Mouse (Mus musculus) cerebellum, adult 11 months (tissue): ENCODE results near the gene Ankrd44.
A peak's percentile ranks its signal among the peaks of the same experiment; 100 is the strongest.

Source experiments
- DNase-seq: peaks from one replicate; pipeline ENCODE4 v3.0.0; 2022

Gene Ankrd44

GRCm38 (mm10) chr1:54842765-54843461 is 83.3 kb downstream of the Ankrd44 start:
- no peak for DNase-seq

DNA sequence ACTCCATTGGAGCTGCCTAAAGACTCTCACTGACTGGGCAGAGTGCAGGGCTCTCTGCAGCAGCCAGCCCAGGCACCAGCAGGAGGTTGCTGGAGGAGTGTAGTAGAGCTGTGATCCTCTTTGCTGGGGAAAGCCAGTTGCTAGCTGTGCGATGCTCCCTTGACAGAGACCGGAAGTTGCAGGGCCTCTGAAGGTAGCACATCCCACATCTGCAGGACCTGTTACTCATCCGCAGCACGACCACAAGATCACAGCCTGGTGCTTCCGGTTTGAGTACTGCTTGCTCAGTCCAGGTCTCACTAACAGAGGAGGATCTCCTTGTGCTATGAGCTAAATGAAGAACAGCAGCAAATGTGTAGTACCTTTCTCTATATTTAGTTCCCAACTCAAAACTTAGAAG is 84.4 kb downstream of the Ankrd44 start:
- no peak for DNase-seq

DNA sequence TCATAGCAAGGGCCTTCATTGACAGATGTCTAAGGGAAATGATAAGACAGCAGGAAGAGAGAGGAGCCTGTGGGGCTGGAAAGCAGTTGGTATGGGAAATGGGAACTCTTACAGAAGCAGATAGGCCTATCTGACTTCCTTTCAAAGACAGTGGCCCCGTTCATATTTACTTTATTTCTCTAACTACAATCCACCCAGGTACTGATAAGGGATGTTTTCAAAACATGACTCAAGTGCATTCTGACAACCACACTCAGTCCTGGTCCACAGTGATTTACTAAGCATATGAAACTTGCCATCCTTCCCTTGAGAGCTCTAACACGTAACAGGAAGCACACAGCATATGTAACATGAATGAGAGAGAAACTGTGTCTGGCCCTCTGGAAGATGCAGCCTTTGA is 86.1 kb downstream of the Ankrd44 start:
- DNase-seq: no peak

DNA sequence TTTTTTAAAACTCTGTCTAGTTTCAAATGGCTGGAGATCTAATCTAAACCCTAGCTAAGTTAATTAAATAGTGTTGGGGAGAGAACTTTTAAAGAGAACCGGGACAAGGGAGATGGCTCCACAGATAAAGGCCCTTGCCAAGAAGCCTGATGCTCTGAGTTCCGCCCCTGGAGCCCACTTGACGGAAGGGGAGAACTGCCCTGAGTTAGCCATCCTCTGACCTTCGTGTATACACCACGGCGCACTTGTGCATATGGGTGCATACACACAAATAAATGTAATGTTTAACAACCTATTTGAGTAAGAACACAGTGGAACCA is 87.7 kb downstream of the Ankrd44 start:
- no peak for DNase-seq

DNA sequence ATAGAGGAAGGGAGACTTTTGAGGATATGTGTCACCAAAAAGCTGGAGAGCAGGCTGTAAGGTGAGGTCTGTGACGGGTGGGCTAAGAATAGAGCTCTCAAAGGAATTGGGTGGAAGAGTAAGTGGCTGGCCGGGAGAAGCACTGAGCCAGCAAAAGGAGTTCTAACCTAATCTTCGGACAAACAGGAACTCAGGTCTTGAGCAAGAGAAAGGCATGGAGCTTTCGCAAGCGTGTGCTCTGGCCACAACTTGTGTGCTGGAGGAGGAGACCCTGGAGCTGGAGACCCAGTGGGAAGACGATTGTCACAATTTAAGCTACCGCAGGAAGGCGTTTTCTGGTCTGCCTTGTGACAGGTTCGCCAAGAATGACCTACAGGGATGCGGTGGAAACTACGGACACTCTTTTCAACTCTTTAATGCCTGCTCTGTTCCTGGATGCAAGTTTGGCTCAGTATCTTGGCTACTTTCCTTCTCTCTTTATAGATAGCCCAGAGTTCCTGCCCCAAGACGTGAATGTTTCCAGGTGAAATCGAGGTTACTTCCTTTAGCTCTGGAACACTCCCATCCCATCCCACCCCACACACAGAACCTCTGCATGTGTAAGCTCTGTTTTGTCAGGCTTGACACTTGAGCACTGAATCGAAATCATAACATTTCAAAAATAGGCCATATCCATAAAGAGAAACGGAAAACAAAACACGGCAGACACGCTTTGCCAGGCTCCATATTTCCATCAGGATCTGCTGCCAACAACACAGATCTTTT is 88.3 kb downstream of the Ankrd44 start:
- DNase-seq: no peak

DNA sequence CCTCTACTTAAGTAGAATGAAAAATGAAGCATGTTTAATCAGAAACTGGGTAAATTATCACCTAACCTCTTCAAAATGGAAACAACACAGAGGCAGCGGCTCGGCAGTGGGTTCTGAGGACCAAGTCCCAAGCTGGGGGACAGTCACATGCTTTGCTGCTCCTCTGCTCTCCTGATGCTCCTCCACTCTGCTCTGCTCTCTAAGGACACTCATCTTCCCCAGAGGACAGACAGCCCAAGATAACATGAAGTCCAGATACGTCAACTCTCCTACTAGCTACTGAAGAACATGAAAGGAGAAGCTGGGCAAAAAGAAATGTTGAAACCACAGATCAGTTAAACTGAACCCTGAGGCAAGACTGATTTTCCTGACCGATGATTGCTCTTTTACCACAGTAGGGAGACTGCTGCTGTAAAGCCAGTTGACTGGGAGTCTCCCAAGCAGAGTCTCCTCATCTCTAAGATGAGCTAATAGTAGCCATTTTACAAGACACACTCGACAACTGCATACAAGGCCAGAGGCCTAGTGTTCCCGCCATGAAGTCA is 90.5 kb downstream of the Ankrd44 start:
- DNase-seq: no peak

GRCm38 (mm10) chr1:54833221-54833620 is 93.0 kb downstream of the Ankrd44 start:
- no peak for DNase-seq

- no peak for DNase-seq
These were observed 93.4 kb downstream of the Ankrd44 start for GRCm38 (mm10) chr1:54832765-54833164.

DNA sequence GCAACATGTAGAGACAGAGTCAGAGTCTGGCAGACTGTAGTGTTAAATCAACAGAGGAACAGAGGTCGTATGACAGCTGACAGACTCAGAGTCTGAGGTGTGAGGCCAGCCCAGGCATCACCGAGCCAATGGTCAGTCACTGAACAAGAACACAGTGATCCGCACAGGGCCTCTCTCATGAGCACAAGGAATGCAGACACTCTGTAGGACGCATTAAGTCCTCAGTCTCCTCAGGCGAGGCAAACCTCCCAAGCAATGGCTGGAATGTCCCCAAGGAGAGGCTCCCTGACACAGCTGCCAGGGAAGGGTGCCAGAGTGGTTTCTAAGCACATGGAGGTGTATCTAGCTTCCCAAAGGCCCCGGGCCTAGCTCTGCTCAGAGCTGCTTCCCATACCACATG is 96.0 kb downstream of the Ankrd44 start:
- no peak for DNase-seq

DNA sequence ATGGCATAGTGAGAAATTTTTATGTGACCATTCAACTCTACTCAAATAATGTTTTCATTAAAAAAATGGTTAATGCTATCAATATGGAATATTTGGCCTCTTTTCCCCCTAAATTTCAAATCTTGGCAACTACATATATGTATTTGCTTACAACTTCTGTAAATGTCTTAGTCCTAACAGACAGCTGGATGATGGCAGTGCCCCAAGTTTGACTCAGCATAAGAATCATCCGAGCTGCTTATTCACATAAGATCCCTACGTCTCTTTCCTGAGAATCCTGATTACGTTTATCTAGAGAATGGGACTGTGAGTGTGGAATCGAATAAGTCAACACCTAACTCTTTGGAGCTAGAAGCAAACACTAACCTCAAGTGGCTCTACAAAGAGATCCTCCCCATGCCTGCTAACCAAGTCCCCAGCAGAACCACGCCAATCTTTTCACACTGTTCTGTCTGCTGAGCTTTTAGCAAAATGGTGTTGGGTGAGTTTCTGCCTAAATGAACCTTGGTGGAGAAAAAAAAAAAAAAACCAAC is 96.4 kb downstream of the Ankrd44 start:
- DNase-seq: no peak

- DNase-seq: no peak
These were observed 98.4 kb downstream of the Ankrd44 start for GRCm38 (mm10) chr1:54827827-54828226.

DNA sequence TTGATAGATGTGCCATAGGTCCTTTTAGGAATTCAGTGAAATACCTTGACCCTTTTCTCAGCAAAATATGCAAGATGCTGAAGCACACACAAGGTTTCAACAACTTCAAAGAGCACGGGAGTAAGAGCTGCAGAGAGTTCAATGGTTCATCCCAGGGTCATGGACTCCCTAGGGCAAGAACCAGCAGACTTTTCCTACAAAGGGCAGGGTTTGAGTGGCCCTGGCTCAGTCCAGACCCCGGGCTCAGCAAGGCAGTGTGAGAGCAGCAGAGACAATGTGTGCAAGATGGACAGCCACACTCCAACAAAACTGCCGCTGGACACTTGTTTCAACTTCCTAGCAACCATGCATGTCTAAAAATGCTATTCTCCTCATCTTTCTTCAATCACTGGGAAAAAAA is 98.8 kb downstream of the Ankrd44 start:
- DNase-seq: no peak

DNA sequence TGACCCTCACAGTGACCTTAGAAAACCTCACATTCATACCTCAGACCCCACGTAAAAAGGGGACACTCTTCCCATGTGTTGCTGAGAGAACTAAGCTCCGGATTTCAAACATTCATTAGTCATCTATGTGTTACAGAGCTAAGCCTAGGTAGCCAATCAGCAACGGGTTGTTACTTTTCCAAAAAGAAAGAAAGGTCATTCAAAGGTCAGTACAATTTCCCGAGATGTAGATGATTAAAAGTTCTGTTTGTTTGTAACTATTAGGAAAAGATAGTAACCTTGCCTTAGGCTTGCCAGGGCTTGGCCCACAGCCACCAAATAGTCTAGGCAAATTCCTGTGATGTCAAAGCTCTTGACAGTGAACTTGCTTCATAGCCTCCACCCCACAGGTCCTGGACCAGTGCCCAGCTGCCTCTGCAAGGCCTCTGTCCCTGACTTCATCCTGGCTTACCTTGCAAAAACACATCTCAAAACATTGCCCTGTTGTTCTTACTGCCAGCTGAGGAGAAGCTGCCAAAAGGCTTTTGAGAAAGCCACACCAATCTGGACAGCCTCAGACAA is 99.7 kb downstream of the Ankrd44 start:
- peak; percentile 4 for DNase-seq

- no peak for DNase-seq
These were observed 100.3 kb downstream of the Ankrd44 start for GRCm38 (mm10) chr1:54825718-54826425.

- no peak for DNase-seq
These were observed 101.9 kb downstream of the Ankrd44 start for GRCm38 (mm10) chr1:54824106-54824808.

- no peak for DNase-seq
These were observed 104.4 kb downstream of the Ankrd44 start for GRCm38 (mm10) chr1:54821797-54822196.

DNA sequence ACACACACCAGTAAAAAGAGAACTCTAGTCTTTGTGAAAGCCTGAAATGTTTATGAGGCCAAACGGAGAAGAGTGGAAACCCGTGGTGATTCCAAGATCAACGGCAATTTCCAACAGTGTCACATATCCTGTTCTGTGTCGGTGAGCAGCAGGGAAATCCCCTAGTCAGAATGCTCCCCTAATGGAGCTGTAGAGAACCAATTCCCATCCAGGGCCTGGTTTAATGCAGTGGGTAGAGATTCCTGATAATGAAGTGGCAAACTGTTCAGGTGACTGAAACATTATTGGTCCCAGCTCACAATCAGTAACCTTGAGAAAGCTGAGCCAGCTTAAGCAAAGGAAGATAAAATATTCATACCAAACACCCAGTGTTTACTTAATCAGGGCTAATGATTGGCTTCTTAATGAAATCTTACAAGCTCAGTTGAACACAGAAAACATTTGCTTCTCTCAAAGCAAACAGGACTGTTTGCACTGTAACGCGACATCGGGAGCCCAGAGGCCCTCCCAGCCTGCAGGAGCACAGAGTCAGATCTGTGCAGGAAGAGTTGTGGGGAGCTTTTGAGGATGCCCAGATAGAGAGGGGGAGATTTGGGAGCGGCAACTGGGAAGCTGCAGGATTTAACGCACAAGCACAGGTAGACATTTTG is 110.9 kb downstream of the Ankrd44 start:
- no peak for DNase-seq

DNA sequence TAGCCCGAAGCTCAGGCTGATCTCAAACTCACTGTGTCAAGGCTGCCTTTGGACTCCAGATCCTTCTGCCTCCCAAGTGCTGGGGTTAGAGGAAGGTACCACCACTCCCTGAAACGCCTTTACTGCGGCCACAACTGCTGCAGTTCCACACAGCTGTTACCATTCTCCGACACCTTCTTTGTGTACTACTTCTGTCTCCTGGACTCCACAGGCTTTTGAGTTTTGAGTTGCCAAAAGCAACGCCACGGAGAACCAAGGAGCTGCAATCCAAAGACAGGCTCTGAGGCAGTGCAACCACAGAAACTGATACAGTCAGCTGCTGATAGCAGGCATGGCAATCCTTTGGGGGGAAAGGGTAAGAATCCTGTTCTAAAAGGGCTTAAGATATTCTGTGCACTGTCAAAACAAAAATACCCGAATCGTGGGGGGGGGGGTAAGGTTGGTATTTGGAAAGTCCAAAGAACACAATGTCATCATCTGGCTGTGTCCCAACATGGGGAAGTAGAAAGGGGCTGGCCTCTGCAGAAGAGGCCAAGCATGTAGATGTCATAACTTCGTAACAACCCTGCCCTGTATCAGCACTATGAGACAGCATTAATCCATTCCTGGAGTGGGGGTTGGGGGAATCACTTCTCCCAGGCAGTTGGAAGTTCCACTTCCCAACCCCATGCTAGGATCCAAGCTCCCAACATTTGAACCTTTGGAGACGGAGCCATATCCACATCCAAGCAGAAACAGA is 116.2 kb downstream of the Ankrd44 start:
- no peak for DNase-seq

GRCm38 (mm10) chr1:54809098-54809490 is 117.1 kb downstream of the Ankrd44 start:
- no peak for DNase-seq

DNA sequence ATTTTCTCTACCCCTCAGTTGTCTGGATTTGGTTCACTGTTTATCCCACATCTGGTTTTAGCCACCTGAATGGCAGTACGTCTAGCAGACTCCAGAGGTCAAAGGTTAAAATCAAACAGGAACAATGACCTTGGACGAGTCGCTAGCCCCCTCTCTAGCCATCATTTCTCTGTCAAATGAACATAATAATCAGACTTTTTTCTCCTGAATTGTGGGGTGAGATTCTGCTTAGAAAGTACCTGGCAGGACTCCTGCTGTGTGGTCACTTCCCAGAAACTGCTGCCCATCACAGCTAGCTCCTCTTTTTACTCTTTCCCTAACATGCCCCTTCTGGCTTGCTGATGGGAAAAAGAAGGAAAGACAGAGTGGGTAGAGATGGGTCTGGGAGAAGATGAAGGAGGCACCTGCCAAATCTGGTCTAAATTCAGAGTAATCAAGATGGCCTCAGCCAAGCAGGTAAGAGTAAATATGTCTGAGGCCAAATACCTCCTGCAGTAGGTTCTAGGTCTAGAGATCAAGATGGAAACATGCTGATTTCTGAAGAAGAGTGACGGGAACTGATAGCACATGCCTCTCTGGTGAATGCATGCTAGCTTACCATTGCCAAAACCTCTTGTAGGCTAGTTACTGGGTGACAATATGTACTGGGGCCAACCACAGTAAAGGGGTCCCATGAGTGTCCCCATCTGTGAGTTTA is 117.6 kb downstream of the Ankrd44 start:
- DNase-seq: no peak

DNA sequence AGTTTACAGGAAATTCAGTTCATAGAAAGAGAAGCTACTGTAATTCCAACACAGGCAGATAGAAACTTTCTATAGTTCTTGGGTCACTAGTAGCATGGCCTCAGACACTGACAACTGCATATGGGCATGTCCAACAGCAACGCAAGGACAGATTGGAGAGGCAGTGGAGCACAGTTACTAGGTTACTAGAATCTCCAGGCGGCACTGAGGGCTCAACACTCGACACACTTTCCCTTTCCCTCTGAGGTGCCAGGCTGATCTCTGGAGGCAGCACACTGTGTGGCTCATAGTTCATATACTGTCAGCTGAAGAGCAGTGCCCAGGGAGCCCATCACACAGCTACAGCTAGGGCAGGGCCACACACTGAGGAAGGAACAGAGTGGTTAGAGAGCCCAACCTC is 118.4 kb downstream of the Ankrd44 start:
- no peak for DNase-seq
